Mouse (Mus musculus): ENCODE measurements around the gene Cyth2. TPM values are rescaled to one million over a fixed set of nuclear protein-coding genes. Genes with fewer than 3 reads are reported as not detected.

Cyth2 gene
- 19.2 and 51.4 TPM in 2 replicates for polyA plus RNA-seq (2012; rRNA removed)

DNA sequence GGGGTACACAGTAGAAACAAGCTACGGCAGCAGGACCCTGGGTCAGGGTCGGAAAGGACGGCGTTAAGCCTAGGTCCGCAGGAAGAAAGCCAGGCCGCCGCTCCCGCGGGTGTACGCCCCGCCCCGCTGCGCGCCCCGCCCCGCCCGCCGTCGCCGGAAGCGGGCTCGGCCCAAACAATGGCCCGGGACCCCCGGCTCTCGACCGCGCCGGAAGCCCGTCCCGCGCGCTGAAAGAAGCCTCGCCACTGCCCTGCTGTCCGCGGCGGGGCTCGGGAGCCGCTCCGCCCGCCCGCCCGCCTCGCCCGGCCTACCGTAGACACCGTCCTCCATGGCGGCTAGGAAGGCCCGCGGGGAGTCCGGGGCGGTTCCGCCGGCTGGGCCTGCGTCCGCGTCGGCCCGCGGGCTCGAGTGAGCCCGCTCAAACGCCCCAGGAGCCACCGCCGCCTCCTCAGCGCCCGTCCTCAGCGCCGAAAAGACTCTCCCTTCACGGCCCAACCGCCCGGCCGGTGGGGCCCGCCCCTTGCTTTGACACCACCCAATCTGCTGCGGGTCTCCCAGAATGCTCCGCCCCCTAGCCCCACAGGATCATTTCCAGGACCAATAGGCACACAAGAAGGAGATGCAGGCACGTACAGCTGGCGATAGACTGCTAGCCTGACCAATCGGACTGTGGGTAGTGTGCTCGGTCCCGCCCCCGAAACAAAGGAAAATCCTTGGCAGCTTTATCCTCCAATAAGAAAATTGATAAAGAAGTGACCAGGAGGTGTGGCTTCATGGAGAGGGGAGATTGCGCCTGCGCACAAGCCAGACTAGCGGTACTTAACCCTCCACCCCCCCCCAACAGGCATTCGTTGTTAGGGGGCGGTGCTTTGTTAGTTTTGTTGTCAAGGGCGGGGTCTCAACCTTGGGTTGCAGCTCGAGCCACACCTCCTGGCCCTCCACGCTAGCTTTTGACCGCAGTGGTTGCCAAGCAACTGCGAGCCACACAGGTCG, at the start of gene Cyth2:
Gene Cyth2 (minus strand): TSS at position 795 of the 993 bp plus-strand sequence.
- H3K27me3 ChIP-seq (ENCODE audit: control insufficient read depth, insufficient read depth, low read length), result no peaks in the 10 kb centered on the region
- peak within 1 kb of the TSS; percentile 92 for H3K27ac ChIP-seq (ENCODE audit: insufficient read depth, low read depth, low read length)
- under 1% methylated on average over 91 of the region's 92 CpGs for WGBS
- H3K4me1 ChIP-seq (ENCODE audit: control insufficient read depth, insufficient read depth, insufficient read length, low read length), result peaks cover 2% of the 10 kb centered on the region
- peaks cover 36% of the 10 kb centered on the region for H3K36me3 ChIP-seq (ENCODE audit: control insufficient read depth, insufficient read depth, low read length)
- H3K4me3 ChIP-seq (ENCODE audit: low read depth, low read length), result peak within 1 kb of the TSS; percentile 87
- TF ChIP-seq CTCF (IDR thresholded peaks at IDR 0.05; ENCODE audit: extremely low read depth, insufficient read length, insufficient replicate concordance, low read depth, low read length), result no peak
- peak; percentile 80; the same call in 1 of the 2 replicates for TF ChIP-seq POLR2A (IDR thresholded peaks at IDR 0.05; ENCODE audit: low read depth, low read length)

DNA sequence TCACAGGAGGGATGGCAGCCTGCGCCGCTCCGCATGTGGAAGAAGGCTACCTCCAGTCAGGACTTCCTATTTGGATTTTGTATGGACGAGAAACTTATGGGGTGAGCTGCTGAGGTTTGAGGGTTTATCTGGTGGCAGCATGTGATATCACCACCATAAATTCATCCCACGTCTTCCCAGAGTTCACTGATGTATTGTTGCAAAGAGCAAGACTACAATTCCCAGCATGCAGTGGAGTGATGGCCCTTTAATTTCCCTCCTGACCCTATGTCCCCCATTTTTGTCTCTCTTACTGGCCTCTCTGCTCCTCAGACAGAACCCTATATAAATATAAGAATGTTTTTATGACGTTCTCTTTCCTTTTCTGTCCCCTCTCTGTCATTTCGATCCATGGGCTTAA, 48.4 kb upstream of the Cyth2 start:
- TF ChIP-seq POLR2A (IDR thresholded peaks at IDR 0.05; ENCODE audit: low read depth, low read length) (no peak), CTCF (IDR thresholded peaks at IDR 0.05; ENCODE audit: extremely low read depth, insufficient read length, insufficient replicate concordance, low read depth, low read length) (no peak)
- no peaks in the 10 kb centered on the region for H3K27me3 ChIP-seq (ENCODE audit: control insufficient read depth, insufficient read depth, low read length)
- 81% methylated on average over 7 of the region's 7 CpGs for WGBS
- H3K4me3 ChIP-seq (ENCODE audit: low read depth, low read length), result no peak overlapping the region
- no peaks in the 10 kb centered on the region for H3K36me3 ChIP-seq (ENCODE audit: control insufficient read depth, insufficient read depth, low read length)
- no peak overlapping the region for H3K27ac ChIP-seq (ENCODE audit: insufficient read depth, low read depth, low read length)
- peaks cover 7% of the 10 kb centered on the region; the same call in 1 of the 2 replicates for H3K4me1 ChIP-seq (ENCODE audit: control insufficient read depth, insufficient read depth, insufficient read length, low read length)

DNA sequence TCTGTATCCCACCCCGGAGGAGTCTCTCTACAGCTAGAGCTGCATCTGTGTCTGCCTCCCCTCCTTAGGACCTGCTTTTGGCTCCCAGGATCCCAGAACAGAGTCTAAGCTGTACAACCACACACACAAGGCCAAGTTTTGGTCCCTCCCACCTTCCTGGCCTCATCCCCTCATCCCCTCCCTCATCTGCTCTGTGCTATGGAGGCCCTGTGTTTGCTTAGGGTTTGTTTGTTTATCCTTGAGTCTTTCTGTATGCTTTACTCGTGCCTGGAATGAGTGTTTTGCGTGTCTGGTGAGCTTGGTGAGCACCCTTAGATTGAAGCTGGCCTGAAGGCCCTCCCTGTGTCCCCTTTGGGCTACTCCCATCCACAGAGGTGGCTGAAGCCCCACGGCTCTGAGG, 44.6 kb upstream of the Cyth2 start:
- Histone ChIP-seq H3K4me1 (ENCODE audit: control insufficient read depth, insufficient read depth, insufficient read length, low read length) (0 out of 2 replicates have a peak, but pooled peaks cover 2% of the 10 kb centered on the region), H3K27me3 (ENCODE audit: control insufficient read depth, insufficient read depth, low read length) (no peaks in the 10 kb centered on the region; the same call in 1 of the 2 replicates), H3K36me3 (ENCODE audit: control insufficient read depth, insufficient read depth, low read length) (no peaks in the 10 kb centered on the region), H3K4me3 (ENCODE audit: low read depth, low read length) (no peak overlapping the region), H3K27ac (ENCODE audit: insufficient read depth, low read depth, low read length) (no peak overlapping the region)
- WGBS, result 46% methylated on average over 4 of the region's 4 CpGs
- no peak for TF ChIP-seq CTCF (IDR thresholded peaks at IDR 0.05; ENCODE audit: extremely low read depth, insufficient read length, insufficient replicate concordance, low read depth, low read length)
- no peak for TF ChIP-seq POLR2A (IDR thresholded peaks at IDR 0.05; ENCODE audit: low read depth, low read length)

DNA sequence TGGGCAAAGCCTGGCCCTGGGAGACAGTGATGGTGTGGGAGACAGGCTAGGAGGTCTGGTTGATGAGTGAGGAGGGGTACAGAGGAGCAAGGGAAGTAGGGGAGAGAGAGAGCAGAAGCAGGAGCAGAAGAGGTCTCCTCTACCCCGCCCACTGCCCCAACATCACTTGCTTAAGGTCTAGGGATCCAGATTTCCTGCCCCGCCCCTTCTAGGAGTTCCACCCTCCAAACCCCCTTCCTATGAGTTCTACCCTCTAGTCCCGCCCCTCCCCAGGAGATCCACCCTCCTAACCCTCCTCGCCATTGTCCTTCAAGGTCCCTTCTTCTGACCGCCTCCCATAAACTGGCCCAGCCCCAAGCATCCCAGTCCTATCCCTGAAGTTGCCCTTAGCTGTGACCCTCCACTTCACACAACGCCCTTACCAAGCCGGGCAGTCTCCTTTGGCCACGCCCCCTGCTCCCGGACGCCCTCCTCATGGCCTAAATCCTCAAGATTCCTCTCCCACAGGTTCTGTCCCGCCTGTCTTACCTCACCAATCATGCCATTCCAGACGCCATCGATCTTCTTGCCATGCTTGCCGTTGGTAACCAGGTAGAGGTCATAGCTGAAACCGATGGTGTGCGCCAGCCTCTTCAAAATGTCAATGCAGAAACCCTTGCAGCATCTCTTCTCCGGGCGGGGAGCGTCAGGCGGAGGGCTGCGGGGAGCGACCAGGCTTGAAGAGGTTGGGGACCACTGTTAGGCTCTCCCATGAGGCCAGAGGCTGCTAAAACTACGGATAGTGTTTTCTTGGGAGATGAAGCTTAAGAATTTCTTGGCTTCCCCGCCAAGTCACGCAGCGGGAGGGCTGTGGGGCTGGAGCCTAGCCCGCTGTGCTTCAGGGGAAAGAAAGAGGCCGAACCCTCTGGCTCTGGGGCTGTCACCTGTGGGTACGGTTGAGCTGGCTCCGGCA, 42.8 kb upstream of the Cyth2 start:
- Histone ChIP-seq H3K27ac (ENCODE audit: insufficient read depth, low read depth, low read length) (no peak overlapping the region), H3K27me3 (ENCODE audit: control insufficient read depth, insufficient read depth, low read length) (no peaks in the 10 kb centered on the region; the same call in 1 of the 2 replicates), H3K36me3 (ENCODE audit: control insufficient read depth, insufficient read depth, low read length) (no peaks in the 10 kb centered on the region), H3K4me1 (ENCODE audit: control insufficient read depth, insufficient read depth, insufficient read length, low read length) (0 out of 2 replicates have a peak, but pooled peaks cover 2% of the 10 kb centered on the region), H3K4me3 (ENCODE audit: low read depth, low read length) (peak overlapping the region; percentile 41)
- WGBS, result 17% methylated on average over 30 of the region's 30 CpGs
- TF ChIP-seq POLR2A (IDR thresholded peaks at IDR 0.05; ENCODE audit: low read depth, low read length), result no peak
- no peak for TF ChIP-seq CTCF (IDR thresholded peaks at IDR 0.05; ENCODE audit: extremely low read depth, insufficient read length, insufficient replicate concordance, low read depth, low read length)

DNA sequence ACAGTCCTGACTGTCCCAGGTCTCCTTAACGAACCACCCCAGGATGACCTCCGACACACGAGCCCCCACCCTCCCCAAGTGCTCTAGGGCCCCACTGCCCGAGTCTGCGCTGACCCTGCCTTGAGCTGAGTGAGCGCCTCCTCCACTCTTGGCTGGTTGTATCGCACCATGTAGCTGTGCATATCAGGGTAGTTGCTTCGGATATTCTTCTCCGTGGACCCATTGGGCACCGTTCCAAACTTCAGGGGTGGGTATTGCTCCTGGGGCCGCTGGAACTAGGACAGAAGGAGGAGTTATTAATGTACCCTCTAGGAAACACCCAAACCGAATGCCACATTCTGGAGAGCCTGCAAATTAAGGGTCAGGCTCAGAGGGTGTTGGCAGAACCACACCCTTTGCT, 38.7 kb upstream of the Cyth2 start:
- no peak overlapping the region for H3K4me3 ChIP-seq (ENCODE audit: low read depth, low read length)
- 80% methylated on average over 12 of the region's 12 CpGs for WGBS
- 0 out of 2 replicates have a peak, but pooled peaks cover 2% of the 10 kb centered on the region for H3K4me1 ChIP-seq (ENCODE audit: control insufficient read depth, insufficient read depth, insufficient read length, low read length)
- H3K27me3 ChIP-seq (ENCODE audit: control insufficient read depth, insufficient read depth, low read length), result no peaks in the 10 kb centered on the region; the same call in 1 of the 2 replicates
- TF ChIP-seq CTCF (IDR thresholded peaks at IDR 0.05; ENCODE audit: extremely low read depth, insufficient read length, insufficient replicate concordance, low read depth, low read length) (no peak), POLR2A (IDR thresholded peaks at IDR 0.05; ENCODE audit: low read depth, low read length) (no peak)
- H3K36me3 ChIP-seq (ENCODE audit: control insufficient read depth, insufficient read depth, low read length), result no peaks in the 10 kb centered on the region
- H3K27ac ChIP-seq (ENCODE audit: insufficient read depth, low read depth, low read length), result no peak overlapping the region

DNA sequence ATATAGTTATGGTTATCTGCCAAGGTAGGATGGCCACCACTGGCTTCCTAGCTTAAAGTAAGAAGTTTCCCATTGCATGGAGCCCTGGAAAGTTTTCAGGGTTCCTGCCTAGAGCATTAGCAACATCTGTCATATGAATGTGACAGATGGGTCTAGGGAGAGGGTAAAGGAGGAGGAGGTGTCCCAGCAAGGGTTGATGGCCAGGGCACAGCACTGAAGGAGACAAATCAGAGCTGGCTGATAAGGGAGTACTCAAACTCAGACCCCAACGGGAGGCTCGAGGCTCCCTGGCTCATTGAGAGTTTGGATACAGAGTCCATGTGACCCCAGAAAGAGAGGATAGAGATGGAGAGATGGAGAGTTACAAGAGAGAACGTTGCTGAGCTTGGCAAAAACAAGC, 36.3 kb upstream of the Cyth2 start:
- H3K27me3 ChIP-seq (ENCODE audit: control insufficient read depth, insufficient read depth, low read length), result no peaks in the 10 kb centered on the region
- H3K4me1 ChIP-seq (ENCODE audit: control insufficient read depth, insufficient read depth, insufficient read length, low read length), result no peaks in the 10 kb centered on the region
- no peak overlapping the region for H3K4me3 ChIP-seq (ENCODE audit: low read depth, low read length)
- no peaks in the 10 kb centered on the region for H3K36me3 ChIP-seq (ENCODE audit: control insufficient read depth, insufficient read depth, low read length)
- 64% methylated on average over 3 of the region's 3 CpGs for WGBS
- no peak overlapping the region for H3K27ac ChIP-seq (ENCODE audit: insufficient read depth, low read depth, low read length)
- TF ChIP-seq CTCF (IDR thresholded peaks at IDR 0.05; ENCODE audit: extremely low read depth, insufficient read length, insufficient replicate concordance, low read depth, low read length), result no peak
- no peak for TF ChIP-seq POLR2A (IDR thresholded peaks at IDR 0.05; ENCODE audit: low read depth, low read length)
